Mouse (Mus musculus) lung, postnatal 10 days (tissue): ENCODE measurements around the gene Cep97.
"Not testable (repeated sequence)": the region's sequence is repeated elsewhere in the genome, so short reads cannot be mapped to it uniquely, and the experiment has no call there.

Experiments
- DNase-seq: peaks from one replicate; pipeline ENCODE4 v3.0.0; 2021

Cep97 gene

DNA sequence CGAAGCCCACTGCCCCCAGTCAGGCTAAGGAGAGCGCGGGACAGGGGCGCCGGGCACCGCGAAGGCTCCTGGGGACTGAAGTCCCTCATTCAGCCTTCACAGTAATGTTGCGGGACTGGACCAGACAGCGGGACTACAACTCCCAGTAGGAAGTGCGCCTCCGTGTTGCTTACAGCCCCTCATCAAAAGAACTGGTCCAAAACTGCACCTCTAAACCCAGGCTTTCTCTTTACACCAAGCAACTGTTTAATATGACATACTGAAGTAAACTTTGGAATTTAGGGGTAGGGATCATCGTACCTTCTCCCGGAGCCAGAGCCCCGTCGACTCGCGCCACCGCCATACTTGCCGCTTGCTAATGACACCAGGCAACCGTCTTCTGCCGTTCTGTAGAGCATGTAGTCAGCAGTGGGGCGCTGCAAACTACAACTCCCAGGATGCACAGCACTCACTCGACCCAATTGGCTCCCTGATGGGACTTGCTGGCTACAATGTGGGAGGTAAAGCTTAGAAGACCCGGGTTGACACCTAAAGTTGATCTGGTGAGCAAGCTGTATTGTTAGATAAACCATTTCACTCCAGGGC is at the start of gene Cep97:
TSS of gene Cep97 (minus strand) at position 403 of the 585 bp plus-strand sequence.
- DNase-seq, result peak; percentile 93

DNA sequence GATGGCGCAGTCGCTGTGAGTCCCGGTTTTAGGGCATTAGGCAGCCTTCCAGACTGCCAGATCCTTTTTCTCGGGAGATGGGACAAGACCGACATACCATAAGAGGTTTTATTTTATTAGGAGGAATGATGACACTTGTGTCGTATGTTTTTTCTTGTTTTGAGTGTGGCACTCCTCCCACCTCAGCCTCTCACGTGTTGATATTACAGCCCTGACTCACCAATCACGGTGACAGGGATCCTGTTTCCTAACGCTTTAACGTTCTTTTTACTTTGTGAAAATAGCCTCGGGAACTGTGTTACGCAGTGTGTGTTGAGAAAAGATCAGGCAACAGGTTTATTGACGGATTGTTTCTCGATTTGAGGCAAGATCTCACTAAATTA is 40.2 kb upstream of the Cep97 start:
- DNase-seq, result peak; percentile 48

DNA sequence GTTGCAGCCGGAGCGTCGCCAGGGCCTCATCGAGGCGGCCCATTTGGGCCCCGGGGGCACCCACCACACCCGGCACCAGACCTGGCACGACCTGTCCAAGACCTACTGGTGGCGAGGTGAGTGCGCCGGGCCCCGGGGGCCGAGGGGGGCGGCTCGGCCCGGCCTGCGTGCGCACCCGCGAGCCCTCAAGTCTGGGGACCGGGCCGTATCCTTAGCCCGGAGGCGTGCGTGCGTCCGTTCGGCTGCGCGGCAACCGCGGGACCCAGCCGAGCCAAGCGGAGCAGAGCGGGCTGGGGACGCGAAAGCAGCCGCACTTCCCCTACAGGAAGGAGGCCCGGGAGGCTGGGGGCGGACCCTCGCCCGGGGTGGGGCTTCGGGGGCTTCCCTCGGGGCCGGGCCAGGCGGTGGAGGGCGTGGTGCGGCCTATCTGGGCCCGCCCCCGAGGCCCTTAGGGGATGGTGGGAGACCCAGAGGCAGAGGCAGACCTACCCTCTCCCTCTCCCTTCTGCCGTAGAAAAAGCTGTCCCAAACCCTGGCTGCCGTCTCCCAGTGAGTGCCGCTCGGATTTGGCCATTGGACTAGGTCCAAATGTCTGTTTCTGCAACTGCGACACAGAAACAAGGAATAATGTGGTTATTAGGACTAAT is 39.7 kb upstream of the Cep97 start:
- peak; percentile 96 for DNase-seq

DNA sequence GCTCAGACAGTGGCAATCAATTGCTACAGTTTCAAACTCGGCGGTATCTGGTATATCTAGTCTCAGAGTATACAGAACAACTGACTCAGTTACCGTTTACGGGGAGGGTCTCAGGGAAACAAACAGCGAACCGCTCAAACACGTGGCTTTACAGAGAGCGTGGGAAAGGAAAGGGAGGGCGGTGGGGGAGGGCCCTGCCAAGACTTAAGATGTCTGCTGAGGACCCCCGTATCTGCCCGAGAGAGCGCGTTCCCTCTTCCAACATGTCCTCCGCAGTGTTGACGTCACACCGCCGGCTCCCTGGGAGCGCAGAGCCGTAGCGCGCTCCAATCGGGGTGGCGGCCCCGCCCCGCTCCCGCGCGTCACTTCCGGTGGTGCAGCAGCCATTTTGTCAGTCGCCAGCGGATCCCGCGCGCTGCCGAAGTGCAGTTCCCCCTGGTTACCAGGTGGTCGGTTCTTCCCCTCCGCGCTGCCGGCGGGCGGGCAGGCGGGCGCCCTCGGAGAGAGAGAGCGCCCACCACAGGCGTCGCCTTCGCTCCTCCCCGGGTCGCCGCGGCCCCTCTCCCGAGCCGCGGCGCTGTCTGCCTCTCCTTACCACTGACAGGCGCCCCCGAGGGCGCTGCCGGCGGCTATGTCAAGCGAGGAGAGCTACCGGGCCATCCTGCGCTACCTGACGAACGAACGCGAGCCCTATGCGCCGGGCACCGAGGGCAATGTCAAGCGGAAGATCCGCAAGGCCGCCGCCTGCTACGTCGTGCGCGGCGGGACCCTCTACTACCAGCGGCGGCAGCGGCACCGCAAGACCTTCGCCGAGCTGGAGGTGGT is 39.0 kb upstream of the Cep97 start, which contains the start of gene Zbtb11:
TSS of gene Zbtb11 (plus strand) at position 453 of the 825 bp plus-strand sequence.
- peak; percentile 100 for DNase-seq

DNA sequence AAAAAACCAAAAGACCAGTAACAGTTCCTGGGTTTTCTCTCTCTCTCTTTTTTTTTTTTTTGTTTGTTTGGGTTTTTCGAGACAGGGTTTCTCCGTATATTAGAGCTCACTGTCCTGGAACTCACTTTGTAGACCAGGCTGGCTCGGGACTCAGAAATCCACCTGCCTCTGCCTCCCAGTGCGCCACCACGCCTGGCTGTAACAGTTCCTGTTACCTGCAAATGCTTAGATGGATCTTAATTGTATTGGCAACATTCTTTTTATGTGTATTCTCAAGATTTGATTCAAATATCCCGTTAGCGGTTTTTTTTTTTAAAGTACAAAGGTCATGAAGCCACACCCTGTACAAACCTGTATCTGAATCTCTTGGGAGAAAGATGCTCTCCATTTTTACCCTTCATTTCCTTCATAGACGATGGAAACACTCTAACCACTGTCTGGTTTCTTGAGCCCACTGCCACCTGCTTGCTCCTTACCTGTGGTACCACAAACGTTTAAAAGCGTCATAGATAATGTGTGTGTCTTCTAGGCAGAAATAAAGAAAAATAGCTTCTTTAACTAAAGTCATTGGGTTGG is 38.1 kb upstream of the Cep97 start:
- DNase-seq, result no peak

DNA sequence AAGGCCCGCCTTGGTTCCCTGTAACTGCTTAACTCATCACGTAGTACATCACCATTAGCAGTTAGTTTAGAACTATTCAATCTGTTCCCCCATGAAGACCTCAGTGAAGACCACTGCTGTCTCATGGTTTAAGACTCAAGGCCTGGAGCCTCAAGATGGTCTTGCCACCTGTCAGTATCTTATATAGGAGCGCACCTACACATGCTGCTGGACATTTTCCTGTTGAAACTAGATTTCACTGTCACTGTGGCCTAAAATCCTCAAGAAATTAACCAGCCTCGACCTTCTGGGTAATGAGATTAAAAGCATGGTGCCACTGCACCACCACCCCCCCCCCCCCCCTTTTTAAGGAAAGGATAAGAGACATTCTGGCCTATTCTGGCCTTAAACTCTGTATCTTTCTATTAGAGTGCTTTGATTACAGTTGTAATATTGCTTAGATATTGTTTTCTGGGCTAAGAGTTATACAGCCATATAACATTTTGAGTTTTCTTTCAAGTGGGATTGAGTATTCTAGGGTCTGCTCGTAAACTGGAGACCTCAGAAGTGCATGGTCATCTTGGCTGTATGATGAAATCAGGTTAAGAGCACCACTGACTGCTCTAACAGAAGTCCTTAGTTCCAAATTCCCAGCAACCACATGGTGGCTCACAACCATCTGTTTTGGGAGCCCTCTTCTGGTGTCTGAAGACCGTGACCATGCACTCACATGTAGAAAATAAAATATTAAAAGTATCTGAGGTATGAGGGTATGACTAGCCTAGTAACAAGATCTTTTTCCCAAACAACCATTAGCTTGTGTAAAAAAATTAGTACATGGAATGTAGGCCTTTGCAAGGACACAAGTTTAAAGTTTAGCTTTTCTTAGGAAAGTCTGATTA is 37.3 kb upstream of the Cep97 start:
- no peak for DNase-seq

DNA sequence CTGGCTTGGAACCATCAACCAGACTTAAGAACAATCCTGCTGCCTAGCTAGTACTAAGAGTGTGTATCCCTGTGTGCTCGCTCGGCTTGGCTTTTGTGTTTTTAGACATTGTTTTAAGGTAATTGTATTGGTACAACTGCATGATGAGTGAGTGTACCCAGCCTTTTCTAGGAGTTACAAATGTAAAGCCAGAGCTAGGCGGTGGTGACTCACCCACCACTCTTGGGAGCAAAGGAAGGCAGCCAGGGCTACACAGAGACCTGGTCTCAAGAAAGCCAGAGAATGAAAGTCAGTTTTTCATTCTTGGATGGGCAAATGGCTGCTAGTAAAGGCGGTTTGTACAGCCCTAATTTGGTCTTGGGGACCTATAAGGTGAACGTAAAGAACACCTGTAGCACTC is 35.8 kb upstream of the Cep97 start:
- no peak for DNase-seq

DNA sequence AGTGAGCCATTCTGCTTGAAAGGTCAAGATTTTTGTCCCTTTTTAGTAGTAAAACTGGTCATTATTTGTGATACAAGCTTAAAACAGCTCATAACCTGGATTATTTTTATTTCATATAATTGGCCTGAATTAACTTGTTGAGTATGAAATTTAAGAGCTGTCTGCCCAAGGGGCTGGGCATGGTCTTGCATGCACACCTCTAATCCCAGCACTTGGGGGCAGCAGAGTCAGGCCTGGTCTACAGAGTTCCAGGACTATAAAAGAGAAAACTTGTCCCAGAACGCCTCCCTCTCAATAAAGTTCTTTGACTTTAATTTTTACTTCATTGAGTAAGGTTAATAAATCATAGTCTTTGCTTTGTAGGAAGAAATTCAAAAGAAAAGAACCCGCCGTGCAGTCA is 34.5 kb upstream of the Cep97 start:
- DNase-seq, result peak; percentile 77

DNA sequence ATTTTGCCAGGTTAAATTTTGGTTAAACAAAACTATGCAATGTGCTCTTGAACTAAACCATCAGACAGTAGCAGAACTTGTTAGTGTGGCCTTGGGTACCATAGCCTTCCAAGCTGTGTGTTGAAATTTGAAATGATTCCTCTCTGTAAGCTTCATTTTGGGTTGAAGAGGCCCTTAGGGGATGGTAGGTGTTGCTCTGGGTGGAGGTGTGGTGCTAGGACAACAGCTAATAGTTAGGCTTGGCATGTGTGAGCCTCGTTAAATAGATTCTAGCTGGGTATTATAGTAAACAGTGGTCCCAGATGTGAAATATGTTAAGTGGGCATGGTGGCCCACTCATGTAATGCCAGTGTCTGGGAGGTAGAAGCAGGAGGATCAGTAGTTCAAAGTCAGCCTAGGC is 32.6 kb upstream of the Cep97 start:
- DNase-seq, result no peak

DNA sequence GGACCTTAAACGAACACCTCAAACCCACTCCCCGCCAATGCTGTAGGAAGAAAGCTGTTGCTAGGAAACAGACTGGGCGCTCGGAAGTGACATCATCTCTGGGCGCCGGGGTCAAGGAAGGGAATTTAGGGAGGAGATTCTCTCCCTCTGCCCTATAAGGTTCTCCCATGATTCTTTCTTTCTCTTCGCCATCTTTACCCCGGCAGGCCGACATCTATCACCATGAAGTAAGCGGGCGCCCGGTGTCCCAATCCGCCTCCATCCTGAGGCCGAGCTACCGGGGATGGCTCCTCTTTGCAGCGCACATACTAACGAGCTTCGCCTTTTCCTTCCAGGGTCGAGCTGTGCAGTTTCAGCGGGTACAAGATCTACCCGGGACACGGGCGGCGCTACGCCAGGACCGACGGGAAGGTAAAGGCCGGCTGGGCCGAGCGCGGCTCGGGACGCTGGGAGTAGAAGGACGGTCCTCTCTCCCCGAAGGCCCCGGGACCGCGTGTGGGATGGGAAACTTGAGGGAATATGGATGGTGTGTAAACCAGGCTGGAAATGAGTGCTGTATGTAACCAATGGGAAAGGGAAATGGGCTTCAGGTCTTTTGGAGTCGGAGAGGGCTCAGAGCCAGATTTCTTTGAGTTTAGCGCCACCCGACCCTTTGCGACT is 31.7 kb upstream of the Cep97 start, which contains the start of gene Rpl24:
TSS of gene Rpl24 (plus strand) at position 64 of the 660 bp plus-strand sequence.
- DNase-seq, result peak; percentile 97

DNA sequence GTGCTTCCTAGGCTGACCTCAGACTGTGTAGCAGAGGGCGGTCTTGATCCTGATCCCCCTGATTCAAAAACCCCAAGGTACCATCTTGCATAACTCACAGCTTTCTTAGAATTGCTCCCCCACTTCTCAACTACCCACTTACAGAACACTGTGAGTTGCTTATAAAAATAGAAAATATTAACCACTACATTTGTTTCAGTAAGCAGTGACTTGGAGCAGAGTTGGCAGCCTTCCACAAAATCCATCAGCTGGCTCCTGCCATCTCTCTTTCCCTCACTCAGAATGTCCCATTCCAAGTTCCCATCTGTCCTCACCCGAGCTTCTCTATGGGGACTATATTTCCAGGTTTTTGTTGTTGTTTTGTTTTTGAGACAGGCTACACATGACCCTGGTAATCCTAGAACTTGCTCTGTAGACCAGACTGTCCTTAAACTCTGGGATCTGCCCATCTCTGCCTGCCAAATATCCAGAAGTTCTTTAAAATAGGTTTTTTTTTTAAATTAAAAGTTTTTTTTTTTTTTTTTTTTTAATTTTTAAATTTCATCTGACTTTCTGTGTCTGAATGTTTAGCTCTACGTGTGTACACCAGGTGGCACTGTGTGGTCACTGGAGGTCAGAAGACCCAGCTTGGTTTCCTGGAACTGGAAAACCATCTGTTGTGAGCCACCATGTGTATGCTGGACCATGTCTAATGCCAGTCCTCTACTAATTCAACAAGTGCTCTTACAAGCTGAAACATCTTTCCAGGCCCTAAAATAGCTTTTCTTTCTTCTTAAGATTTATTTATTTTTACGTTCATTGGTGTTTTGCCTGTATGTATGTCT is 29.7 kb upstream of the Cep97 start:
- DNase-seq, result peak; percentile 49

DNA sequence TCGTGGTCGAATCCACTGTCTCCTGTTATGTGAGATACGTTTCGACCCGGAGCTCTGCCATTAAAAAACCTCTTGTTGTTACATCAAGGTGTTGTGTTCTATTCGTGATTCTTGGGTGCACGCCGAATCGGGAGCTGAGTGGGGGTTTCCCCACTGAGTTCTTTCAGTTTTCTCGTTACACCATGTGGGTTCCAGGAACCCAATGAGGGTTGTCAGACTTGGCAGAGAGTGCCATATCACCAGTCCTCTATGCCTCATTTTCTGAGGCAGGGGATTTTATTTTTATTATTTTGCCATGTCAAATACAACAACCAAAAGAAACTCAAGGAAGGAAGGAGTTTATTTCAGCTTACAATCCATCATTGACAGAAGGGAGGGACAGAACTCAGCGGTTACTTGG is 28.4 kb upstream of the Cep97 start:
- not testable (repeated sequence) for DNase-seq

DNA sequence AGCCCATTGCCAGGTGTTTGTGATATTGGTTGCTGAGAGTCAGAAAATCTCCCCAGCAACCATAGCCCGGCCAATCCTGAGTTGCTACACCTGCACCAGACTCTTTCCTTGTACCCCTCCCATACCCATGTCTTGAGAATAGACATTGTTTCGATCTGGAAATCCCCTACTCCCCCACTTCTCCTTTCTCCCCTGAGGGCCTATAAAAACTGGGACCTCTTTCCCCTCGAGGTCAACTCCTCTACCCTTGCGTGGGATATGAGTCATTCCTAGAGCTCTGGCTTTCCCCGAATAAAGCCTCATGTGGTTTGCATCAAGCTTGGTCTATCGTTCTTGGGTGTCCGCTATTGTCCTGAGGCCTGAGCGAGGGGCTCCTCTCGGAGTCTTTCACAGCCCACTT is 19.5 kb upstream of the Cep97 start:
- not testable (repeated sequence) for DNase-seq

DNA sequence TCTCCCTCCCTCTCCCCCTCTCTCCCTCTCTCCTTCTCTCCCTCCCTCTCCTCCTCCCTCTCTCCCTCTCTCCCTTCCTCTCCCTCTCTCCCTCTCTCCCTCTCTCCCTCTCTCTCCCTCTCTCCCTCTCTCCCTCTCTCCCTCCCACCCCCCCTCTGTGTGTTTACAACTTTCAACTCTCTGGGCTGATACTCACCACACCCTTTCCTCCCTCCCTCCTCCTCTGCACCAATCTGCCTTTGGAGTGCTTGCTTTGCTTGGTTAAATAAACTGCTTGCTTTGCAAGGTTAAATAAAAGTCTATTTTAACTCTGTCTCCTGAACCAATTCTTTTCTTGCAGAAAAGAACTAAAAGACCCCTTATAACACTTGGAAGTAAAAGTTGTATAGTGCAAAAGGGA is 18.1 kb upstream of the Cep97 start:
- peak; percentile 50 for DNase-seq

DNA sequence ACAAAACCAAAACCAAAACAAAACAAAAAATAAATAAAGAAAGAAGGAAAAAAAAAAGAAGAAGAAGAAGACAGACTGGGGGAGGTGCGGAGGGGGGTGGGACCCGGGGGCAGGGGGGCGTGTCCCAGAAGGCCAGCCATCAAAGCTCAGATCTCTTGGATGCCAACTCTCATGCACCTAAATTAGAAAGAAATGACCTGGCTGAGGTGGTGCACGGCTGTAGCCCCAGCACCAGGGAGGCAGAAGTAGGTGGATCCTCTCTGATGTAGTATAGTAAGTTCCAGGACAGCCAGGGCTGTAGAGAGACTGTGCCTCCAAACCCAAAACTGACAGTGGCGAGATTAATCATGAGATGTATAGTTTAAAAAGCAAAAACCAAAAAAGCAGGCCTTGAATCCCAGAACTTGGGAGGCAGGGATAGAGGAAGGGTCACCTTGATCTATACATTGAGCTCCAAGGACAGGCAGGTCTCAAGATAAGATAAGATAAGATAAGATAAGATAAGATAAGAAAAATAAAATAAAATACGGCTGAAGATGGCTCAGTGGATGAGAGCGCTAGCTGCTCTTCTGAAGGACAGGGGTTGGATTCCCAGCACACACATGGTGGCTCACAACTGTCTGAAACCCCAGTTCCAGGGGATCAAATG is 17.1 kb upstream of the Cep97 start:
- DNase-seq, result no peak

DNA sequence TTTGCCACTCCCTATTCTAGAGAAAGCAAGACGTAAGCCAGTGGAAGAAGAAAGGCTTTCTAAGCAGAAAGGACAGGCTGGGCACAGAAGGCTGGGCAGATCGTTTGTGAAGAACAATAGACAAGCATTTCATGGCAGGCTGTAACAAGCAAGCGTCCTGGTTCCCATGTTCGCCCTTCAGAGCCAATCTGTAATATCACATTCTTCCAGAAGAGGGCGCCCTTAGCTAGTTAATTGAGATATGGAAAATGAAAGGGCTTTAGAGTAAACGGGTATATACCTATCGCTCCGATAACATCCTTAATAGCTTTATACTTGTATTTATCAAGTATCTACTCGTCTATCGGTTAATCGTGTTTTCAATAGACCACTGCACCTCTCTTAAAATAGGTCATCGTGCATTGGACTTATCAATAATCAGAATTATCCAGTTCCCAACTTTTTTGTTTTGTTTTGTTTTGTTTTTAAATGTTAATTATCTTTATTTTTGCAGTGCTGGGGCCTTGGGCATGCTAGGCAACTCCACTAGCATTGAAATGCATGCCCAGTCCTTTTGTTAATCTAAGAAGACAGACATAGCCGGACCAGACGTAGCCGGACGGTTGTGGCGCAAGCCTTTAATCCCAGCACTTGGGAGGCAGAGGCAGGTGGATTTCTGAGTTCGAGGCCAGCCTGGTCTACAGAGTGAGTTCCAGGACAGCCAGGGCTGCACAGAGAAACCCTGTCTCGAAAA is 16.5 kb upstream of the Cep97 start:
- DNase-seq, result peak; percentile 90

DNA sequence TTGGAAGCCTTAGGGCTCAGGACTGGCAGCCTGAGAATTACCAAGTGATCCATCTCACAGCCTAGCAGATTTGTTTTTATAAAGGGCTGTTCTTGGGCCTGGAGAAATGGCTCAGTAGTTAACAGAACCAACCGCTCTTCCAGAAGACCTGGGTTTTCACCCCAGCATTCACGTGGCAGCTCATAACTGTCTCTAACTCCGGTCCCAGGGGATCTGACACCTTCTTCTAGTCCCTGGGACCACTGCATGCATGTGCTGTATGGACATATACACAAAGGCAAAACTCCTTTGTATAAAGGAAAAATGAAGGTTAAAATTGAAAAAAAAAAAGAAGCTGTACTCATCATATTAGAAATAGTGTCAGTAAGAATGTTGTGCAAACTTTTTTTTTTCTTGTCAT is 15.8 kb upstream of the Cep97 start:
- no peak for DNase-seq

DNA sequence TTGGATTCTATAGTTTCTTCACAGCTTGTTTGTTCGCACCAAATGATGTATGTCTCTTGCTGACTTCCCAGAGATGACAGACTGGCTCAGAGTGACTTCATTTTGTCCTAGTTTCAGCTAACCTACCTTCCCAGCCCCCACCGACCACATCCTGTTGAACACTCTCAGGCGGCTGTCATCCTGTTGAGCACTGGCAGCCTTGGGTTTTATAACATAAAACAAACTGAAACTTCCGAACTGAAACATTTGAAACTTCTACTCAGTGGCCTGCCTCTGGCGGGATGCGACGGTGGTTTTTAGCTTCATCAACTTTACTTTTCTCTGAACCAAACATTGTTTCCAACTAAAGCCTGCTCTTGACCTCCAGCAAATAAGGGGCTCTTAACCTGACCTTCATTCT is 14.3 kb upstream of the Cep97 start:
- peak; percentile 60 for DNase-seq

DNA sequence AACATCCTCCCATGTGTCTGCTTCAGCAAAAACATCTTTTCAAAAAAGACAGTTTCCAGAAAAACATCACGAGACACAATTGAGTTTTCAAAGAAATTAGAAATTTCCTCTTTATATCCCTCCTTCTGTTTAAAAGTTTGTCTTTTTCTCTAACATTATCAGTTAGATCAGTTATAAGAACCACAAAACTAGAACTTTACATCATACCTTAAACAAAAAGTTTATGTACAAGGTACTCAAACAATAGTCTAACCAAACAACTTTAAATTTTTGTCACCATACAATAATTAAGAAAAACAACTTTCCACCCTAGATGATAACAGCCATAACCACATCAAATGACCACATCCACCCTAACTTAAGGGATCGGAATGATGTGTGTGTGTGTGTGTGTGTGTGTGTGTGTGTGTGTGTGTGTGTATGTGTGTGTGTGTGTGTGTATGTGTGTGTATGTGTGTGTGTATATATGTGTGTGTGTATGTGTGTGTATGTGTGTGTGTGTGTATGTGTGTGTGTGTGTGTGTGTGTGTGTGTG is 13.3 kb upstream of the Cep97 start:
- not testable (repeated sequence) for DNase-seq
